ENCODE assay signal across 13 mouse cellular contexts in the genomic region with DNA sequence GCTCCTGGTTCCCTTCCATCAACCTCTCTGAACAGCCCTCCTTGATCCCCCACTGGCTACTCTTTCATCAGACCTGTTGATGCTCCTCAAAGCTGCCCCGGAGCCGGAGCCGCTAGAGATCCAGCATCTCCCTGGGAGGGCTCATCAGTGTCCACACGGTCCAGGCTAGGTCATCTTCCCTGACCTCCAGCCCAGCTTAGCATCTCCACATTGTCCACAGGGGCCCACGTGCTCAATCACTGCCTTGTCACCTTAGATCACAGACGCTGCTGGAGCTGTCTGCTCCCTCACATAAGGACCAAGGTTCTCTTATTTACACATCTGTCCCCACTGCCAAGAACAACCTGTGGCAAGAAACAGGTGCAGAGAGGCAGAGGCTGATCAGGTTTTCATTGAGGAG.
"Had no signal": no experiment of that assay in that cellular context is flagged by ENCODE, and none has a peak within 500 bp of the region (broad histone marks: within the 10 kb centered on the region; RNA-seq: fewer than 3 reads in every experiment).

No protein-coding gene starts in this region.

- H3K4me3 ChIP-seq: intestine, embryonic 15.5 days; left cerebral cortex, adult 2 months; limb, embryonic 15.5 days; liver, embryonic 15.5 days; midbrain, embryonic 13.5 days; neural tube, embryonic 13.5 days had no signal

- H3K9me3 ChIP-seq: intestine, embryonic 15.5 days; limb, embryonic 15.5 days; liver, embryonic 15.5 days; midbrain, embryonic 13.5 days; neural tube, embryonic 13.5 days had no signal

- DNase-seq: kidney, adult 18-20 months; kidney, postnatal 14 days; lung, embryonic 14.5 days; lung, postnatal 10 days; lung, postnatal 4 days; thymus, postnatal 4 days had no signal

- H3K27me3 ChIP-seq: intestine, embryonic 15.5 days; limb, embryonic 15.5 days; midbrain, embryonic 13.5 days; neural tube, embryonic 13.5 days had no signal

- H3K36me3 ChIP-seq: intestine, embryonic 15.5 days; limb, embryonic 15.5 days; liver, embryonic 15.5 days; midbrain, embryonic 13.5 days; neural tube, embryonic 13.5 days had no signal

- H3K4me2 ChIP-seq: intestine, embryonic 15.5 days; limb, embryonic 15.5 days; liver, embryonic 15.5 days; lung, embryonic 14.5 days; midbrain, embryonic 13.5 days; neural tube, embryonic 13.5 days had no signal

- H3K4me1 ChIP-seq: intestine, embryonic 15.5 days; neural tube, embryonic 13.5 days had no signal

- H3K9ac ChIP-seq: intestine, embryonic 15.5 days; limb, embryonic 15.5 days; liver, embryonic 15.5 days; lung, embryonic 14.5 days; midbrain, embryonic 13.5 days; neural tube, embryonic 13.5 days had no signal

- ATAC-seq: intestine, embryonic 15.5 days; midbrain, embryonic 13.5 days had no signal

- H3K27ac ChIP-seq: intestine, embryonic 15.5 days; left cerebral cortex, adult 2 months; limb, embryonic 15.5 days; liver, embryonic 15.5 days; midbrain, embryonic 13.5 days; neural tube, embryonic 13.5 days; stomach, postnatal 0 days had no signal
